Mouse (Mus musculus) thymus, postnatal 10 days (tissue): ENCODE data around the gene Srpk2.
"Not testable (repeated sequence)": the region's sequence is repeated elsewhere in the genome, so short reads cannot be mapped to it uniquely, and the experiment has no call there.

Source experiments
- DNase-seq, 2 experiments: peaks; one replicate each; pipeline ENCODE4 v3.0.0; 2021; ENCODE audit warnings: low spot score in 2 of 2

Gene Srpk2

GRCm38 (mm10) chr5:23684517-23684916, at the start of gene Srpk2:
Srpk2 (minus strand) TSS chr5:23684617.
- no peak for DNase-seq

- DNase-seq, result no peak
These were observed 37.5 kb upstream of the Srpk2 start for GRCm38 (mm10) chr5:23721956-23722355.

GRCm38 (mm10) chr5:23718881-23719328, 34.5 kb upstream of the Srpk2 start:
- DNase-seq, result no peak

- DNase-seq, result no peak
These were observed 33.7 kb upstream of the Srpk2 start for GRCm38 (mm10) chr5:23718182-23718534.

GRCm38 (mm10) chr5:23717469-23718181, 33.2 kb upstream of the Srpk2 start:
- DNase-seq, result no peak

GRCm38 (mm10) chr5:23713401-23714335, 29.3 kb upstream of the Srpk2 start:
- no peak for DNase-seq

GRCm38 (mm10) chr5:23712130-23713001, 27.9 kb upstream of the Srpk2 start:
- peak; percentile 72 to 76 for DNase-seq

GRCm38 (mm10) chr5:23711671-23712129, 27.3 kb upstream of the Srpk2 start:
- DNase-seq, result peak in 1 of 2 experiments; percentile 22

GRCm38 (mm10) chr5:23711244-23711643, 26.8 kb upstream of the Srpk2 start:
- DNase-seq, result no peak

GRCm38 (mm10) chr5:23709661-23710060, 25.2 kb upstream of the Srpk2 start:
- DNase-seq, result no peak

- not testable (repeated sequence) for DNase-seq
These were observed 22.5 kb upstream of the Srpk2 start for GRCm38 (mm10) chr5:23706601-23707597.

GRCm38 (mm10) chr5:23697457-23697856, 13.0 kb upstream of the Srpk2 start:
- DNase-seq, result no peak

- DNase-seq, result no peak
These were observed 986 bp downstream of the Srpk2 start for GRCm38 (mm10) chr5:23683431-23683830.

GRCm38 (mm10) chr5:23679006-23679405, 5.4 kb downstream of the Srpk2 start:
- DNase-seq, result no peak

- no peak for DNase-seq
These were observed 6.5 kb downstream of the Srpk2 start for GRCm38 (mm10) chr5:23677883-23678282.

GRCm38 (mm10) chr5:23677072-23677453, 7.4 kb downstream of the Srpk2 start:
- no peak for DNase-seq

GRCm38 (mm10) chr5:23676156-23677071, 8.0 kb downstream of the Srpk2 start:
- no peak for DNase-seq

GRCm38 (mm10) chr5:23675499-23676155, 8.8 kb downstream of the Srpk2 start:
- DNase-seq, result peak; percentile 56 to 68
